In genomic region chr2:133125212-133125801, GRCm38 (mm10) we compare ENCODE assay signal across 17 mouse cellular contexts.
A peak's percentile ranks its signal among the peaks of the same experiment; 100 is the strongest.
DNase-seq lines count a peak whose midpoint lies in the region; ATAC-seq and TF ChIP-seq lines count a peak whose summit lies in the region.
"Had no signal": no experiment of that assay in that cellular context is flagged by ENCODE, and none has a peak within 500 bp of the region (broad histone marks: within the 10 kb centered on the region; RNA-seq: fewer than 3 reads in every experiment).

No protein-coding gene starts in this region.

- no peak for DNase-seq in forebrain, embryonic 11.5 days (ENCODE audit: low spot score)
- peak; percentile 48 for DNase-seq in midbrain, postnatal 0 days (ENCODE audit: low spot score)
- no peak for DNase-seq in midbrain, embryonic 11.5 days (ENCODE audit: low spot score, missing footprints)
- peak; percentile 3 for DNase-seq in forebrain, postnatal 0 days
- no peak for DNase-seq in left cerebral cortex, adult 2 months (ENCODE audit: extremely low spot score in 1 of 2, low spot score in 2 of 2)
- DNase-seq: adrenal gland, adult 2 months; adrenal gland, postnatal 25 days; cerebellum, adult 8-10 months; cerebellum, postnatal 25 days; gastrocnemius, postnatal 36 days; heart, adult 11 months; heart, postnatal 36 days; kidney, adult 18-20 months had no signal

- no peaks in the 10 kb centered on the region for H3K36me3 ChIP-seq in forebrain, embryonic 15.5 days
- H3K36me3 ChIP-seq in forebrain, embryonic 11.5 days (ENCODE audit: control insufficient read depth, insufficient read depth, low read length) = no peaks in the 10 kb centered on the region
- H3K36me3 ChIP-seq in midbrain, postnatal 0 days (ENCODE audit: insufficient read depth, low read length) = no peaks in the 10 kb centered on the region
- no peaks in the 10 kb centered on the region for H3K36me3 ChIP-seq in midbrain, embryonic 11.5 days (ENCODE audit: control insufficient read depth, insufficient read depth, low read length)
- no peaks in the 10 kb centered on the region for H3K36me3 ChIP-seq in forebrain, postnatal 0 days (ENCODE audit: insufficient read depth)
- H3K36me3 ChIP-seq: embryonic facial prominence, embryonic 12.5 days; heart, embryonic 13.5 days; hindbrain, embryonic 15.5 days had no signal

- TF ChIP-seq CTCF in midbrain, postnatal 0 days (IDR thresholded peaks at IDR 0.05) = no peak
- no peak for TF ChIP-seq CTCF in forebrain, postnatal 0 days (IDR thresholded peaks at IDR 0.05; ENCODE audit: low read depth)
- TF ChIP-seq CTCF in left cerebral cortex, adult 2 months (IDR thresholded peaks at IDR 0.05) = no peak

- ATAC-seq in forebrain, embryonic 15.5 days (replicated peaks) = peak; percentile 68
- no peak for ATAC-seq in forebrain, embryonic 11.5 days (replicated peaks; ENCODE audit: low FRiP score)
- no peak for ATAC-seq in midbrain, postnatal 0 days (ENCODE audit: low FRiP score)
- ATAC-seq in midbrain, embryonic 11.5 days (ENCODE audit: low FRiP score) = no peak
- ATAC-seq in forebrain, postnatal 0 days = peak; percentile 50

- H3K4me2 ChIP-seq in forebrain, embryonic 15.5 days (replicated peaks) = no peak overlapping the region
- H3K4me2 ChIP-seq in forebrain, embryonic 11.5 days (ENCODE audit: low read depth, low read length, severe bottlenecking) = no peak overlapping the region
- H3K4me2 ChIP-seq in midbrain, postnatal 0 days (ENCODE audit: low read depth, low read length, poor library complexity, severe bottlenecking) = no peak overlapping the region
- H3K4me2 ChIP-seq in midbrain, embryonic 11.5 days = no peak overlapping the region
- no peak overlapping the region for H3K4me2 ChIP-seq in forebrain, postnatal 0 days (ENCODE audit: low read depth)
- H3K4me2 ChIP-seq: embryonic facial prominence, embryonic 12.5 days; heart, embryonic 13.5 days; hindbrain, embryonic 15.5 days had no signal

- WGBS in forebrain, embryonic 15.5 days = 88% methylated on average over 1 of the region's 1 CpGs
- WGBS in forebrain, embryonic 11.5 days = 100% methylated on average over 1 of the region's 1 CpGs
- 92% methylated on average over 1 of the region's 1 CpGs for WGBS in midbrain, postnatal 0 days
- 88% methylated on average over 1 of the region's 1 CpGs for WGBS in midbrain, embryonic 11.5 days
- 81% methylated on average over 1 of the region's 1 CpGs for WGBS in forebrain, postnatal 0 days

- no peaks in the 10 kb centered on the region for H3K27me3 ChIP-seq in forebrain, embryonic 15.5 days
- H3K27me3 ChIP-seq in forebrain, embryonic 11.5 days (ENCODE audit: control insufficient read depth, insufficient read depth, low read length) = no peaks in the 10 kb centered on the region
- H3K27me3 ChIP-seq in midbrain, postnatal 0 days (ENCODE audit: insufficient read depth, low read length) = no peaks in the 10 kb centered on the region
- no peaks in the 10 kb centered on the region for H3K27me3 ChIP-seq in midbrain, embryonic 11.5 days (ENCODE audit: control insufficient read depth, insufficient read depth, low read length)
- H3K27me3 ChIP-seq in forebrain, postnatal 0 days (ENCODE audit: insufficient read depth, low read length) = no peaks in the 10 kb centered on the region
- H3K27me3 ChIP-seq: embryonic facial prominence, embryonic 12.5 days; hindbrain, embryonic 15.5 days had no signal

- H3K9me3 ChIP-seq in forebrain, embryonic 15.5 days = no peaks in the 10 kb centered on the region
- no peaks in the 10 kb centered on the region for H3K9me3 ChIP-seq in forebrain, embryonic 11.5 days (ENCODE audit: control insufficient read depth, low read length)
- H3K9me3 ChIP-seq in midbrain, postnatal 0 days (ENCODE audit: low read length) = no peaks in the 10 kb centered on the region
- no peaks in the 10 kb centered on the region for H3K9me3 ChIP-seq in midbrain, embryonic 11.5 days (ENCODE audit: control insufficient read depth, low read length)
- no peaks in the 10 kb centered on the region for H3K9me3 ChIP-seq in forebrain, postnatal 0 days (ENCODE audit: low read length)
- H3K9me3 ChIP-seq: embryonic facial prominence, embryonic 12.5 days; heart, embryonic 13.5 days; hindbrain, embryonic 15.5 days had no signal

- H3K4me1 ChIP-seq in forebrain, embryonic 15.5 days = no peaks in the 10 kb centered on the region
- no peaks in the 10 kb centered on the region for H3K4me1 ChIP-seq in forebrain, embryonic 11.5 days (replicated peaks; ENCODE audit: control insufficient read depth, insufficient read depth, low read length)
- H3K4me1 ChIP-seq in midbrain, postnatal 0 days (ENCODE audit: insufficient read depth, low read length) = no peaks in the 10 kb centered on the region
- no peaks in the 10 kb centered on the region for H3K4me1 ChIP-seq in midbrain, embryonic 11.5 days (ENCODE audit: control insufficient read depth, insufficient read depth, low read length)
- H3K4me1 ChIP-seq in forebrain, postnatal 0 days (ENCODE audit: insufficient read depth) = no peaks in the 10 kb centered on the region
- H3K4me1 ChIP-seq: embryonic facial prominence, embryonic 12.5 days; heart, embryonic 13.5 days; hindbrain, embryonic 15.5 days had no signal

- no peak overlapping the region for H3K27ac ChIP-seq in forebrain, embryonic 15.5 days (replicated peaks)
- H3K27ac ChIP-seq in forebrain, embryonic 11.5 days (ENCODE audit: low read depth, low read length) = no peak overlapping the region
- no peak overlapping the region for H3K27ac ChIP-seq in midbrain, postnatal 0 days (ENCODE audit: low read depth, low read length)
- no peak overlapping the region for H3K27ac ChIP-seq in midbrain, embryonic 11.5 days (ENCODE audit: low read depth, low read length)
- H3K27ac ChIP-seq in forebrain, postnatal 0 days (ENCODE audit: low read depth, low read length) = no peak overlapping the region
- H3K27ac ChIP-seq in left cerebral cortex, adult 2 months = no peak overlapping the region
- H3K27ac ChIP-seq: embryonic facial prominence, embryonic 12.5 days; heart, embryonic 13.5 days; hindbrain, embryonic 15.5 days had no signal

- intact Hi-C loops in left cerebral cortex, adult 2 months (cut with DNase I) = no loop called here

- H3K4me3 ChIP-seq in forebrain, embryonic 15.5 days = no peak overlapping the region
- no peak overlapping the region for H3K4me3 ChIP-seq in forebrain, embryonic 11.5 days (ENCODE audit: low read depth, low read length)
- no peak overlapping the region for H3K4me3 ChIP-seq in midbrain, postnatal 0 days (ENCODE audit: low read depth, low read length)
- no peak overlapping the region for H3K4me3 ChIP-seq in midbrain, embryonic 11.5 days (ENCODE audit: low read depth, low read length)
- H3K4me3 ChIP-seq in forebrain, postnatal 0 days (ENCODE audit: low read depth, low read length) = no peak overlapping the region
- H3K4me3 ChIP-seq in left cerebral cortex, adult 2 months = no peak overlapping the region
- H3K4me3 ChIP-seq: embryonic facial prominence, embryonic 12.5 days; heart, embryonic 13.5 days; hindbrain, embryonic 15.5 days had no signal

- no peak overlapping the region for H3K9ac ChIP-seq in forebrain, embryonic 15.5 days (replicated peaks)
- no peak overlapping the region for H3K9ac ChIP-seq in forebrain, embryonic 11.5 days (ENCODE audit: low read length)
- H3K9ac ChIP-seq in midbrain, postnatal 0 days (replicated peaks; ENCODE audit: low read length, poor library complexity, severe bottlenecking) = no peak overlapping the region
- no peak overlapping the region for H3K9ac ChIP-seq in midbrain, embryonic 11.5 days (ENCODE audit: low read length)
- H3K9ac ChIP-seq in forebrain, postnatal 0 days = no peak overlapping the region
- H3K9ac ChIP-seq: embryonic facial prominence, embryonic 12.5 days; heart, embryonic 13.5 days; hindbrain, embryonic 15.5 days had no signal

Comparison
In these comparisons a context has a peak if more than half of its experiments do, and no peak if none do; other contexts are left out.
1. ATAC-seq: peak in forebrain, embryonic 15.5 days (single experiment) and forebrain, postnatal 0 days (single experiment); none in forebrain, embryonic 11.5 days (single experiment), midbrain, postnatal 0 days (single experiment) and midbrain, embryonic 11.5 days (single experiment).
2. DNase-seq: peak in midbrain, postnatal 0 days (single experiment) and forebrain, postnatal 0 days (single experiment); none in forebrain, embryonic 11.5 days (single experiment), midbrain, embryonic 11.5 days (single experiment) and left cerebral cortex, adult 2 months (0 of 2).